Comparison of ENCODE assay signal across 8 mouse cellular contexts in the genomic region with DNA sequence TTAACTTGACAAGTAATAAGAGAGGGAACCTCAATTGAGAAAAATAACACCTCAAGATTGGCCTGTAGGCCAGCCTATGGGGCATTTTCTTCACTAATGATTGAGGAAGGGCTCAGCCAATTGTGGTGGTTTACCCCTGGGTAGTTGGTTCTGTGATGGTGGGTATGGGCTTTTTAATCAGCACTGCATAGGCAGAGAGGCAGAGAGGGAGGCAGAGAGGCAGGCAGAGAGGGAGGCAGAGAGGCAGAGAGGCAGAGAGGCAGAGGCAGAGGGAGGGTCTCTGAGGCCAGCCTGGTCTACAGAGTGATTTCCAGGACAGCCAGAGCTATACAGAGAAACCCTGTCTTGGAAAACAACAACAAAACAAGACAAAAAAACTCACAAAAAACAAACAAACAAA. TPM values are rescaled to one million over a fixed set of nuclear protein-coding genes. Genes with fewer than 3 reads are reported as not detected.
DNase-seq lines count a peak whose midpoint lies in the region; ATAC-seq and TF ChIP-seq lines count a peak whose summit lies in the region.

No protein-coding gene starts in this region.

- peak overlapping the region; percentile 27; the same call in 1 of the 2 replicates for H3K4me2 ChIP-seq in intestine, postnatal 0 days (replicated peaks; ENCODE audit: low read depth)
- peak overlapping the region; percentile 91 for H3K4me2 ChIP-seq in myocyte (ENCODE audit: low read depth)

- peaks cover 3% of the 10 kb centered on the region; the same call in 1 of the 2 replicates for H3K4me1 ChIP-seq in intestine, postnatal 0 days (replicated peaks; ENCODE audit: control insufficient read depth, insufficient read depth, low read length)

- TF ChIP-seq POLR2A in myocyte (IDR thresholded peaks at IDR 0.05; ENCODE audit: insufficient read length, low read depth): no peak

- H3K4me3 ChIP-seq in intestine, postnatal 0 days (ENCODE audit: low read depth, low read length): no peak overlapping the region
- peak overlapping the region; percentile 86 for H3K4me3 ChIP-seq in myocyte

- peak; percentile 24 for DNase-seq in gastrocnemius, postnatal 14 days
- DNase-seq in gastrocnemius, adult 8-10 months (ENCODE audit: low spot score in 2 of 2): no peak
- peak; percentile 22 to 51 for DNase-seq in spleen, postnatal 10 days (ENCODE audit: low spot score in 2 of 2)
- DNase-seq in spleen, adult 12 weeks (ENCODE audit: low spot score): no peak
- no peak for DNase-seq in embryo, embryonic 10.5 days (ENCODE audit: low spot score)

- H3K9ac ChIP-seq in intestine, postnatal 0 days (ENCODE audit: low read depth, low read length): no peak overlapping the region

- no peak for ATAC-seq in intestine, postnatal 0 days
- no peak for ATAC-seq in inflammation-experienced regulatory T-cells, adult 6 months

- peaks cover 51% of the 10 kb centered on the region for H3K79me2 ChIP-seq in myocyte (ENCODE audit: control insufficient read depth, insufficient read depth)

- no peak overlapping the region for H3ac ChIP-seq in myocyte (ENCODE audit: control insufficient read depth, insufficient read length)

- TF ChIP-seq CTCF in intestine, postnatal 0 days (IDR thresholded peaks at IDR 0.05; ENCODE audit: low read depth): no peak

- H3K27me3 ChIP-seq in intestine, postnatal 0 days (replicated peaks; ENCODE audit: control insufficient read depth, insufficient read depth, low read length): no peaks in the 10 kb centered on the region
- no peaks in the 10 kb centered on the region for H3K27me3 ChIP-seq in myocyte (ENCODE audit: control insufficient read depth, insufficient read depth, insufficient read length)

- H3K27ac ChIP-seq in intestine, postnatal 0 days (ENCODE audit: low read depth, low read length): no peak overlapping the region

- intact Hi-C loops in gastrocnemius, postnatal 14 days (cut with DNase I; ENCODE audit: low total_unique reads): no loop called here

- no peaks in the 10 kb centered on the region for H3K9me3 ChIP-seq in intestine, postnatal 0 days (ENCODE audit: control insufficient read depth)

- no peaks in the 10 kb centered on the region for H3K36me3 ChIP-seq in intestine, postnatal 0 days (ENCODE audit: control insufficient read depth, insufficient read depth)
- no peaks in the 10 kb centered on the region for H3K36me3 ChIP-seq in myocyte (ENCODE audit: control insufficient read depth, insufficient read depth)

TF ChIP-seq in myocyte, 11 proteins besides CTCF, POLR2A, EP300 and RAD21:
- TF ChIP-seq USF1 (IDR thresholded peaks at IDR 0.05; ENCODE audit: low read depth) (no peak), TCF12 (IDR thresholded peaks at IDR 0.05; ENCODE audit: insufficient read depth, poor library complexity, severe bottlenecking) (no peak), MYOD1 (IDR thresholded peaks at IDR 0.05; ENCODE audit: control insufficient read depth in 1 of 3, insufficient read length in 2 of 3, low read depth in 2 of 3) (no peak), CEBPB (IDR thresholded peaks at IDR 0.05; ENCODE audit: insufficient read depth, poor library complexity, severe bottlenecking) (no peak), TCF3 (IDR thresholded peaks at IDR 0.05; ENCODE audit: insufficient read length, low read depth) (no peak), POLR2AphosphoS2 (IDR thresholded peaks at IDR 0.05; ENCODE audit: insufficient read length, low read depth) (no peak), REST (IDR thresholded peaks at IDR 0.05; ENCODE audit: insufficient read depth, insufficient read length) (no peak), MYOG (IDR thresholded peaks at IDR 0.05; ENCODE audit: control insufficient read depth in 1 of 3, insufficient read depth in 1 of 3, insufficient read length in 2 of 3, low read depth in 2 of 3) (no peak), SRF (IDR thresholded peaks at IDR 0.05; ENCODE audit: control insufficient read depth, insufficient read length, low read depth) (no peak), E2F4 (IDR thresholded peaks at IDR 0.05; ENCODE audit: insufficient read depth) (no peak)

RNA-seq across cellular contexts. Expression of a gene that starts 2.4 kb away (rescaled TPM):
- total RNA-seq in gastrocnemius, postnatal 14 days (2021): 10 to 100 TPM; 21.5 to 24.1 TPM
- 10 to 100 TPM; 35.9 to 40.1 (median 37.6) TPM for total RNA-seq in gastrocnemius, adult 8-10 months (2022)
- polyA plus RNA-seq in intestine, postnatal 0 days (2015; fragmentation: Nextera tagmentation; extraction: Ambion mirVana): 17.0 TPM in 2 replicates
- polyA plus RNA-seq in myocyte (2012; fragmentation: generic; extraction: Trizol): 8.9 TPM
- polyA plus RNA-seq in inflammation-experienced regulatory T-cells, adult 6 months (2017; shearing (Covaris generic)): 10 to 100 TPM; 11.5 to 16.9 (median 14.1) TPM

RNA-seq across cellular contexts. Expression of a gene that starts 57.6 kb away (rescaled TPM):
- total RNA-seq in gastrocnemius, postnatal 14 days (2021): 10 to 100 TPM; 18.5 to 21.1 TPM
- 10 to 100 TPM; 18.1 to 22.2 (median 19.9) TPM for total RNA-seq in gastrocnemius, adult 8-10 months (2022)
- 36.5 and 38.1 TPM in 2 replicates for polyA plus RNA-seq in intestine, postnatal 0 days (2015; fragmentation: Nextera tagmentation; extraction: Ambion mirVana)
- 22.1 TPM for polyA plus RNA-seq in myocyte (2012; fragmentation: generic; extraction: Trizol)
- 10 to 100 TPM; 39.3 to 50.5 (median 42.0) TPM for polyA plus RNA-seq in inflammation-experienced regulatory T-cells, adult 6 months (2017; shearing (Covaris generic))

Comparison
In these comparisons a context has a peak if more than half of its experiments do, and no peak if none do; other contexts are left out.
1. DNase-seq: peak in gastrocnemius, postnatal 14 days (single experiment) and spleen, postnatal 10 days (2 of 2); none in gastrocnemius, adult 8-10 months (0 of 2), spleen, adult 12 weeks (single experiment) and embryo, embryonic 10.5 days (single experiment).